Comparison of ENCODE assay signal across 8 mouse cellular contexts in the genomic region with DNA sequence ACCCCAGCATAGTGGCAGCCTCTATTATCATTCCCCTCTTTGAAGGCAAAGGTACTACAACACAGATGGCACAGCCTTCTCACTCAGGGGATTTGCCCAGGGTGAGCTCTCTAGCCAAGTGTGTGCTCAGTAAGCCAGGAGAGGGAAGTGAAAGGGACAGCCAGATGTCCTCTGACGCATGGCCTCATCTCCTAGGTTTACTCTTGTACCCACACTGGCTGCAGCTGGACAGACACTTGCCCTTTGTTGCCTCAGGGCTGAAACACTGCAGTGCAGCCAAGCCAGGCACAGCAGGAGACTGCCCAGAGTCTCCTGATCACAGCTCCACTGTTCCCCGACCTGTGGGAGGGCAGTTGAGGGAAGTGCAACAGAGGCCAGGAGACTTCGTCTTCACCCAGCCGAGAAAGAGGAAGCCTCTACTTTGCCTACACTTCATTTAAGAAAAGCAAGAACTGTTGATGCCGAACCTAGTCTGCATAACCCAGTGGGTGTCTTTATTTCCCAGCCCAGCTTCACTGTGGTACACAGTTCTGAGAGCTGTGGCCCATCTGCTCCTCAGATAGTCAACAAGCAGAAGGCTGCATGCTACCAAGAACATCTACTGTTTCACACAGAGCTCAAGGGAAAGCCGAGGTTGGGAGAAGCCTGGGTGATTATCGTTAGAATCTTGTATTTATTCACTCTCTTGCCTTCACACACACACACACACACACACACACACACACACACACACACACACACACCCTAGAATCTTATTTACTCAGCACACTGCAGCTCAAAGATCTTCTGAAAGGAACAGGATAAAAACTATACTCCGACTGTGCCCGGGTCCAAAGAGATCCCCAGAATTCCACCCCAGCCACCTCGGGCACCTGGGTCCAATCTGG. TPM values are rescaled to one million over a fixed set of nuclear protein-coding genes. Genes with fewer than 3 reads are reported as not detected.
DNase-seq lines count a peak whose midpoint lies in the region; ATAC-seq and TF ChIP-seq lines count a peak whose summit lies in the region.

No protein-coding gene starts in this region.

- peak; percentile 78 for DNase-seq in gastrocnemius, adult 2 months
- DNase-seq in gastrocnemius, postnatal 10 days = no peak
- DNase-seq in MEL-GATA-1-ER (ENCODE audit: extremely low read depth, low read depth) = peak; percentile 52
- DNase-seq in intestine, embryonic 14.5 days (ENCODE audit: low spot score) = no peak
- no peak for DNase-seq in limb, embryonic 10.5 days (ENCODE audit: low spot score)
- DNase-seq in right cerebral cortex, postnatal 10 days (ENCODE audit: low spot score in 2 of 2) = peak; percentile 61 to 80
- DNase-seq in testis, postnatal 14 days (ENCODE audit: low spot score) = no peak

- peak overlapping the region; percentile 85 for H3K27ac ChIP-seq in gastrocnemius, adult 2 months
- 0 out of 2 replicates have a peak overlapping the region, but pooled peaks have one; percentile 31 for H3K27ac ChIP-seq in forebrain, embryonic 12.5 days
- no peak overlapping the region; the same call in 1 of the 2 replicates for H3K27ac ChIP-seq in intestine, embryonic 14.5 days (ENCODE audit: low read depth)
- H3K27ac ChIP-seq in limb, embryonic 10.5 days = peak overlapping the region; percentile 42

- peak overlapping the region; percentile 55 for H3K4me3 ChIP-seq in gastrocnemius, adult 2 months
- H3K4me3 ChIP-seq in forebrain, embryonic 12.5 days (replicated peaks) = no peak overlapping the region
- no peak overlapping the region for H3K4me3 ChIP-seq in intestine, embryonic 14.5 days (ENCODE audit: low read depth, low read length)
- no peak overlapping the region for H3K4me3 ChIP-seq in limb, embryonic 10.5 days

- no peak for ATAC-seq in forebrain, embryonic 12.5 days (ENCODE audit: low FRiP score)
- ATAC-seq in intestine, embryonic 14.5 days (replicated peaks; ENCODE audit: low FRiP score, low TSS enrichment, low read depth) = no peak

- H3K4me1 ChIP-seq in forebrain, embryonic 12.5 days = peaks cover 57% of the 10 kb centered on the region
- peaks cover 52% of the 10 kb centered on the region for H3K4me1 ChIP-seq in intestine, embryonic 14.5 days (replicated peaks; ENCODE audit: control insufficient read depth, insufficient read depth, low read length)
- peaks cover 66% of the 10 kb centered on the region for H3K4me1 ChIP-seq in limb, embryonic 10.5 days

- intact Hi-C loops in gastrocnemius, adult 2 months (cut with DNase I) = no loop called here

- no peak overlapping the region for H3K4me2 ChIP-seq in forebrain, embryonic 12.5 days
- H3K4me2 ChIP-seq in intestine, embryonic 14.5 days (ENCODE audit: low read length) = 0 out of 2 replicates have a peak overlapping the region, but pooled peaks have one; percentile 6

- no peaks in the 10 kb centered on the region for H3K27me3 ChIP-seq in forebrain, embryonic 12.5 days
- H3K27me3 ChIP-seq in intestine, embryonic 14.5 days (replicated peaks; ENCODE audit: control insufficient read depth, insufficient read depth, low read length) = no peaks in the 10 kb centered on the region
- no peaks in the 10 kb centered on the region for H3K27me3 ChIP-seq in limb, embryonic 10.5 days (ENCODE audit: low read depth, poor library complexity, severe bottlenecking)

- H3K9ac ChIP-seq in forebrain, embryonic 12.5 days = no peak overlapping the region
- H3K9ac ChIP-seq in intestine, embryonic 14.5 days (ENCODE audit: low read length) = no peak overlapping the region

- H3K9me3 ChIP-seq in forebrain, embryonic 12.5 days = no peaks in the 10 kb centered on the region
- no peaks in the 10 kb centered on the region for H3K9me3 ChIP-seq in intestine, embryonic 14.5 days (ENCODE audit: control insufficient read depth, low read length)
- no peaks in the 10 kb centered on the region for H3K9me3 ChIP-seq in limb, embryonic 10.5 days (replicated peaks)

- no peaks in the 10 kb centered on the region for H3K36me3 ChIP-seq in forebrain, embryonic 12.5 days (replicated peaks)
- no peaks in the 10 kb centered on the region for H3K36me3 ChIP-seq in intestine, embryonic 14.5 days (ENCODE audit: control insufficient read depth, insufficient read depth, low read length)
- no peaks in the 10 kb centered on the region for H3K36me3 ChIP-seq in limb, embryonic 10.5 days

- 44% methylated on average over 10 of the region's 10 CpGs for WGBS in forebrain, embryonic 12.5 days
- 61% methylated on average over 10 of the region's 10 CpGs for WGBS in intestine, embryonic 14.5 days
- WGBS in limb, embryonic 10.5 days = 64% methylated on average over 10 of the region's 10 CpGs

- no peak for TF ChIP-seq CTCF in gastrocnemius, adult 2 months (IDR thresholded peaks at IDR 0.05)

RNA-seq across cellular contexts. Expression of a gene that starts 36.4 kb away (rescaled TPM):
- 10 to 100 TPM; 28.6 to 49.6 TPM for total RNA-seq in gastrocnemius, adult 2 months (2021)
- 10 to 100 TPM; 26.4 to 30.7 TPM for total RNA-seq in gastrocnemius, postnatal 10 days (2021)
- polyA plus RNA-seq in forebrain, embryonic 12.5 days (2016; fragmentation: Nextera tagmentation; extraction: Ambion mirVana) = 24.0 and 24.9 TPM in 2 replicates
- polyA plus RNA-seq in intestine, embryonic 14.5 days (2014; fragmentation: Nextera tagmentation; extraction: Ambion mirVana) = 8.3 and 9.3 TPM in 2 replicates
- 17.9 and 22.6 TPM in 2 replicates for polyA plus RNA-seq in limb, embryonic 10.5 days (2016; fragmentation: Nextera tagmentation; extraction: Ambion mirVana)

Comparison
In these comparisons a context has a peak if more than half of its experiments do, and no peak if none do; other contexts are left out.
1. DNase-seq: peak in gastrocnemius, adult 2 months (single experiment), MEL-GATA-1-ER (single experiment) and right cerebral cortex, postnatal 10 days (2 of 2); none in gastrocnemius, postnatal 10 days (single experiment), intestine, embryonic 14.5 days (single experiment), limb, embryonic 10.5 days (single experiment) and testis, postnatal 14 days (single experiment).